Mouse (Mus musculus) left cerebral cortex, postnatal 10 days (tissue): ENCODE measurements at regions not wholly inside any gene's neighbourhood (a gene's known extent, or its start where the extent isn't known, plus 50 kb on each side); places are given as distances from the start of the nearest gene placed in this dataset.
A peak's percentile ranks its signal among the peaks of the same experiment; 100 is the strongest.

Source experiments
- DNase-seq, 2 experiments: peaks; one replicate each; pipeline ENCODE4 v3.0.0; 2021 to 2022; ENCODE audit warnings: low spot score in 2 of 2, mixed read lengths in 1 of 2; ENCODE audit errors: extremely low spot score in 1 of 2
- intact Hi-C: fragments of 180-260 bp; cut with DNase I; formaldehyde crosslinking; loops from one replicate; pipeline ENCODE4 v1.15.1; 2025
- microRNA-seq: library from miRNA; unstranded; fragments of <30 nt; microRNA quantifications from one replicate; pipeline ENCODE4 v1.2.0, GENCODE M21; 2022

GRCm38 (mm10) chr15:68337264-68337663, 1836.6 kb upstream of the Lrrc6 start:
- intact Hi-C loops = no loop called here
- DNase-seq = no peak

- intact Hi-C loops = no loop called here
- no peak for DNase-seq
Measured at GRCm38 (mm10) chr15:68335837-68336236, 1835.1 kb upstream of the Lrrc6 start.

GRCm38 (mm10) chr15:68316116-68316515, 1815.4 kb upstream of the Lrrc6 start:
- DNase-seq = no peak
- intact Hi-C loops = no loop called here

Small RNA genes in the stretch of these regions (microRNA-seq; reads per million reads assigned to microRNA genes)
- 159 reads per million, percentile 60 among the genes with 10 or more reads in this experiment for gene Mir30b
- gene Mir30d = 16,408 reads per million, percentile 97 among the genes with 10 or more reads in this experiment
